Mouse (Mus musculus) hematopoietic multipotent progenitor cell, adult 10-12 weeks (in vitro differentiated cells): ENCODE results near the gene Echdc3. TPM values are rescaled to one million over a fixed set of nuclear protein-coding genes. Genes with fewer than 3 reads are reported as not detected.

ENCODE experiments used
- polyA plus RNA-seq: library from polyadenylated mRNA; stranded (reverse); fragments of >175 nt; gene quantifications from 2 replicates; pipeline ENCODE4 v1.2.3, GENCODE M21; 2012; ENCODE audit warnings: low replicate concordance

The Echdc3 gene
- 2.4 and 5.3 TPM in 2 replicates for polyA plus RNA-seq

GRCm38 (mm10) chr2:6212724-6213511 lies at the start of gene Echdc3:
Gene Echdc3 (minus strand): TSS chr2:6213033.

Other genes starting within 250 kb of the Echdc3 start
- gene Proser2, start 82.8 kb downstream of the Echdc3 start, polyA plus RNA-seq = 2.0 and 2.8 TPM in 2 replicates
- 14.4 and 21.4 TPM in 2 replicates for gene Usp6nl, start 109.6 kb upstream of the Echdc3 start, polyA plus RNA-seq